Mouse (Mus musculus): ENCODE data around the gene Cacna1h.
A peak's percentile ranks its signal among the peaks of the same experiment; 100 is the strongest.

Gene Cacna1h

GRCm38 (mm10) chr17:25433617-25434606, at the start of gene Cacna1h:
Cacna1h (minus strand) TSS chr17:25433783.
- DNase-seq, result no peak

DNA sequence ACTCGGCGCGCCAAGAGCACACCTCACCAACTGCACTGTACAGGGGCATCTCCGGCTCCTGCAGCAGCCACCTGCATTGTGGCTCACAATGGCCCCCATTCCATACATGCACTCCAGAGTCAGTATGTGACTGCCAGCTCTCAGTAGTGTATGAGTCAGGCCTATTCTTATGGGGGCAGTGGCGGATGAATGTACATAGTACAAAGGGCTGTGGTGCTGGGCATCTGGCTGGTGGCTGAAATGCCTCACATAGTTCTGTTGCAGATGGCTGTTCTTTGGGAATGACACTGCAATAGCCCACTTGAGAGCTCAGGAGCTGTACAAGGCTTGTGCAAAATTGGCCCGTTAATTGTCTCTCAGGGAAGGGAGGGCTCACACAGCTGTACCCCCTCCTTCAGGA, 48.5 kb upstream of the Cacna1h start:
- DNase-seq, result no peak

DNA sequence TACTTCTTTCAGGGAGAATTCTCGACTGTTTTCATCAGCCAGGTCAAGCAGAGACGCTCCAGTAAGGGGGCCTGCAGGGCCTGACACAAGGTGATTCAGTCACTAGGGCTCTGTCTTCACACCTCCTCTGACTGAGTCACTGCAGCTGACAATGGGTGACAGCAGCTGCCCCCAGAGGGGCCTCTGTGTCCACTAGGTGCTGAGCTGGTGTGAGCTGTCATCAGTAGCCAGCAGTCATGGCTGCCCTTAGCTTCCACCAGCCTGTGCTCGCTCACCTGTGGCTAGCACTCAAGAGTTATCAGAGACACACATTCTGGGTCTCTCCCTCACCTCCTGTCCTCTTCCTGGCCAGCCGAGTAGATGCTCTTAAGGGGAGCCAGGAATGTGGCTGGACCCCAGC, 47.2 kb upstream of the Cacna1h start:
- DNase-seq, result no peak

GRCm38 (mm10) chr17:25480152-25480551, 46.6 kb upstream of the Cacna1h start:
- no peak for DNase-seq

DNA sequence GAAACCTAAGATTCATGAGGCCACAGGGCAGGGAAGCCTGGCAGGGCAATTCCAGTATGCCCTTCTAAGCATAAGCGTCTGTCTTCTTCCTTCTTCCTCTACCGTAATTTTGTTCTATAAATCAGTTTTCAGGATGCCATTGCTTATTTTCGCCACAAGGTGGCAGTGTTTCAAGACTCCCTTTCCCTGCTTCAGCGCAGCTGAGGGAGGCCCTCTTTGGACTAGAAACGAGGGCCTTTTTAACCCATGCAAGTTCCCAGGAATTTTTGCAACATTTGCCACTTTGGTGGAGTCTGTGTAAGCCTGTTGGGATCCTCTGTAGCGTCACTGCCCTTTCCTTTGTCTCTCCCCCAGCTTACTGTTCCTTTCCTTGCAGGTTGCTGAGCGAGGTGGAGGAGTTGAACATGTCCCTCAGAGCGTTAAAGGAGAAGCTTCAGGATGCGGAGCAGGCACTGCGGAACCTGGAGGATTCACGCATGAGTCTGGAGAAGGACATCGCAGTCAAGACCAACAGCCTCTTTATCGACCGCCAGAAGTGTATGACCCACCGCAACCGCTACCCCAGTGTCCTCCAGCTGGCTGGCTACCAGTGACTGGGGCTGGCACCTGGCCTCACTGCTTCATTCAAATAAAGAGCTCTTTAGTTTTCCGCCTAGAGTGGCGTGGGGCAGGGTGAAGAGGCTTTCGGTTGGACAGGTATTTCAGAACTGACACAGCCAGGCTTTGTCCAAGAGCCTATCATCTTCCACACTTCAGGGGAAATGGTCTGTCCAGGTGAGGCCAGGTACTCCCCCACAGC, 42.6 kb upstream of the Cacna1h start:
- no peak for DNase-seq

- peak; percentile 61 for DNase-seq
Measured at GRCm38 (mm10) chr17:25474330-25475077, 40.9 kb upstream of the Cacna1h start.

- DNase-seq, result no peak
Measured at GRCm38 (mm10) chr17:25472044-25472443, 38.5 kb upstream of the Cacna1h start.

DNA sequence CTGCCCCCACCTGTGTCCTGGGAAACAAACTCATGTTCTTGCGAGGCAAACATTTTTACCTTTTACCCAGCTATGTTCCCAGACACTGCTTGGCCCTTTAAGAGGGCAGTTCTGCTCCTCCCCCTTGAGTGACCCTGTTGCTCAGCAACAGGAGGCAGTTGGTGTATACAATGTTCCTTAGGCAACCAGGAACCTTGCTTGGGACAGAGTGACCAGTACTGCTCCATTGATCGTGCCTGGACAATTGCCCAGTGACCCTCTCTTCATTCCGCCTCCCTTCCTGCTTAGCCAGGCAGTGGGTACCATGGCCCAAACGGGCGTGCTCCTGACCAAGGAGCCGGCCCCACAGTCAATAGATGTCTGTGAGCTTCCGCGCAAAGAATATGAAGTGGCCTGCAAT, 37.8 kb upstream of the Cacna1h start:
- peak; percentile 55 for DNase-seq

GRCm38 (mm10) chr17:25469798-25470197, 36.2 kb upstream of the Cacna1h start:
- DNase-seq, result peak; percentile 37

DNA sequence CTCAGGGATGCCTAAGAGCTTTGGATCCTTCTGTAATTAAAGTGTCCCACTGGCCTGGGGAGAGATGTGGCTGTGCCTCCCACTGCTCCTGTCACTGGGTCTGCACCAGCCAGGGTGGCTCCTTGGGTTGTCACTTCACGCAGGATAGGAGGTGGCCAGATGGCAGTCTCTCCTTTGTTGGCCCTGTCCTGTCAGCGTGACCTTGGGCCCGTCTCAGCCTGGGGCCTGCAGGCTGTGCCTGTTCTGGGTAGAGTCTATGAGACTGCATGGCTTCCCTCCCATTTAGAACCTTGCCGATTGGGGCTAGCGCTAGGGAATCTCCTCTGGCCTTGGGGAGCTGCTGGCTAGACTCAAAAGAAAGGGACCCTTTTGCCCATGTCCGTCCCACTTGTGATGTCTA, 34.7 kb upstream of the Cacna1h start:
- DNase-seq, result no peak

DNA sequence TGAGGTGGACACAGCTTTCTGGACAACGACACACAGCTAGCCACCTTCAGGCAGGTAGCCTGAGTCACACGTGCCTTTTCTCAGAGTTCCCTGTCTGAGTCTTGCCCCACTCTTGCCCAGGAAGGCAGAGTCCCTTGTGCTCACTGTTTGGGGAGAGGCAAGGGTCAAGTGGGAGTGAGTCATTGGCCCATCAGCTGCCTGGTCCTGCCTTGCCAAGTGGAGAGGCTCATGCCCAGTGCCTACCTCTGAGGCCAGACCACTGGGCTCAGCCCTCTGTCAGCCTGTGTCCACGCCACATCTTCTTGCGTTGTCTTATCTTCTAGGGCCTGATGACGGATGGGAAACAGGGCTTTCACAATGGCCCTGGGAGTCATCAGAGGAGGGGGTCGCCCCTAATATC, 34.2 kb upstream of the Cacna1h start:
- DNase-seq, result no peak

DNA sequence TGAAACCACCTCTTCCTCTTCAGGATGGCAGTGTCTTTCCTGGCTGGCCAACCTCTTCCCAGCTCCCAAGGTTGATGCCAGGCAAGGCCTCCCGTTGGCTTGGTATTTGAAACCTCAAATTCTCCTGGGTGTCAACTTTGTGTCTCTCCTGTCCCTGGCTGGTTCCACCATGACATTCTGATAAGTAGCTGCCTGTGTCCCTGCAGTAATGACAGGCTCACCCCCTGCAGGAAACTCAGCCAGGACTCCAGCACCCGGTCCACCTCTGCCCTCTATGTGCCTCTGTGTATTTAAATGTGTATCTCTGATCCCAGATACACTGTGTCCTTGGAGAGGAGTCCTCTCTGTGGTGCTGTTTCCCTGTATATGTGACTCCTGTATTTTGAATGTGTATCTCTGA, 32.7 kb upstream of the Cacna1h start:
- DNase-seq, result no peak

DNA sequence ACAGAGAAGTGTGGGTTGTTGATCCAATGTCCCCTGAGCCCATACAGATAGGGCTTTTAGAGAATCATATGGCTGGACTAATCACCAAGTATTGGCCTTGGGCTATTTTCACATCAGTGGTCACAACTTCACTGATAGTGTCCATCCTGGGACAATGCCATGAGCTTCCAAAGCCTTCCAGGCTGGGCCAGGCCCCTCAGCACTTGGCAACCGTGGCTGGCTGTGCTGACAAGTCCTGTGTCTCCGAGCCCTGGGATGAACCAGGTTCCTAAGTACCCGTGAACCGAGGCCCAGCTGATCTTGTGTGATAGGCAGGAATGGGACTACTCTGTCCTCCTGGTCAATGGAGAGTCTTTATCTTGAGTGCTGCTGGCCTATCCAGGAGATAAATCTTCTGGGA, 30.5 kb upstream of the Cacna1h start:
- no peak for DNase-seq

DNA sequence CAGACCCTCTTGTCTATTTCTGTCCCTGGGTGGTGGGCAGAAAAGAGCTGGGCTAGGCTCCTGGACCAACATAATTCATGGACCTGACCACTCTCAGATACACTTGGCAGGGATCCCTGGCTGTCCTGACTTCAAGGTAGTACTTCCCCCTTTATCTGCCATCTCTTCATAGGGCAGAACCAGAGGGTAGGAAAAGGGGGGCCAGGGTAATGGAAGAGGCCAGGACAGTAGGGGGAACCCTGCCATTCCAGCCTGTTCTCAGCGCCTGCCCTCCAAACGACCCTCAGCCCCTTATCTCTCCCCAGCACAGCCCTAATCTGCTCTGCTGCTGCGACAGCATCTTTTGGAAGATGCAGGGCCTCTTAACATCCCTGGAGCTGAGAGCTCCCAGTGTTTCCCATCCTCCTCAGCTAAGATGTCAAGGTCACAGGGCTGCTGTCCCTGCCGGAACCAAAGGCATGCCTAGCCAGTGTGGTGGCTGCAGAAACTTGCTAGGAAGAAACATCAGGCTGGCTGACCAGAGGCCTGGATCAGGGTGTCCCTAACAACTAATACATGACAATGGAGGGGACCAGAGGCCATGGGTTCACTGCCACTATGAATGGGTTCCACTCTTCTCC, 29.9 kb upstream of the Cacna1h start:
- no peak for DNase-seq

GRCm38 (mm10) chr17:25462236-25462875, 28.8 kb upstream of the Cacna1h start:
- no peak for DNase-seq

DNA sequence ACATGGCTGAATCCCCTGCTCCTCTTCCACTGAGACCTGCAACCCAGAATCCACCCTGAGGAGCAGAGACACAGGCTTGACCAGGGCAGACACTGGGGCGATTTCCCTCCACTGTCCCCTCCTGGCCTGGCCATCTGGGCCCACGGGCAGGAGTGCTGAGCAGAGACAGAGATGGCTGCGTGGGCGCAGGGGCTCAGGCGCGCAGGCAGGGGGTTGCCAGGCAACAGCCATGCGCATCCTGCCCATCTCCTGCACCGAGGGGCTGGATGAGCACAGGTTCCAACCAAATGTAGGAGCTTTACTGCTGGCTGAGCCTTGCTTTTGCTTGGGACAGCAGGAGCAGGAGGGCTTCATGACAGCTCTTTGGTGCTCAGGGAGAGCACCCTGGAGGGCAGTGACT, 23.0 kb upstream of the Cacna1h start:
- no peak for DNase-seq

DNA sequence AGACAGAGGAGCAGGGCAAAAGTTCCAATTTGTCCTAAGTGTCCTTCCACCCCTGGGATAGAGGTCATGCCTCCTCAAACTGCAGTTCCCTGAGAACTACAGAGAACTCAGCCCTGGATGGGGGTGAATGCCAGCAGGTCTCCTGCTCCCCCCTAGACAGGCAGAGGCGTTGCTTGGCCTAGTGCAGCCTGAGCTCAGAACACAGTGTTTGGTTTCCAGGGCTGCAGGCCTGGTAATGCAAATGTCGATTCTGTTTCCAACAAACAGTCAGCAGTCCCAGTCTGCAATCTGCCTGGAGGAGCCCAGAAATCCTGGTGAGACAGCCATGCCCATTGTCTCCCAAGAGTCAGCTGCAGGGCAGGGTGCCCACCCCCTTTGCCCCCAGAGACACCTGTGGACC, 20.7 kb upstream of the Cacna1h start, which contains the start of gene Tekt4:
Gene Tekt4 (plus strand): TSS at position 344 of the 400 bp plus-strand sequence.
- DNase-seq, result no peak

DNA sequence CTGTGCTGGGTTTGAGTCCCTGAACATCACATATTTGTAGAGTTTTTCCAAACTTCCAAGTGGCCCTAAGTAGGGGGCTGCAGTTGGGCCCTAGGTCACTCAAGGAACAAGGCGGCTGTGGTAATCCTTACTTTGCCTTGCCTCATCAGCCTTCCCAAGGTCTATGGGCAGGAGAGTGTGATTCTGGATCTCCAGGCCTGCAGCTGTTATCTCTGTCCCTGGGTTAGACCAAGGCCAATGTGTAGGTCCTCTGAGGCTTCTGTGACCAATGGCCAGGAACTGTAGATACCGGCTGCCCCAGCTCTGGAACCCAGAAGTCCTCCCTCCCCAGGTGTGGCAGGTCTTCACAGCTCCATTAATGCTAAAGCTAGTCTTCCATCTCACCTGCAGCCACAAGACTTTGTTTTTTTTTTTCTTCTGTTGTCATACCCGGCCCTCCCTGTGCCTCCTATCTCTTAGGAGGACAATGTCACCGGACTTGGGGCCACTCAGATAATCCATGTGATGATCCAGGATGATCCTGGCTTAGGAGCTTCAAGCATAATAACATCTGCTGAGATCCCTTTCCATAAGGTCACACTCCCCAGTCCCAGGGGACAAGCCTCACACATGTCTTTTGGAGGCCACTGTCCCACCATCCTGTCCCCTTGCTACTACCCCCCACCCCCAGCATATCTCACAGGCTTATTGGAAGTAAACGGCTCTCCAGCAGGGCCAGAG, 18.8 kb upstream of the Cacna1h start:
- DNase-seq, result no peak

- no peak for DNase-seq
Measured at GRCm38 (mm10) chr17:25450329-25450728, 16.7 kb upstream of the Cacna1h start.

- no peak for DNase-seq
Measured at GRCm38 (mm10) chr17:25447865-25448264, 14.3 kb upstream of the Cacna1h start.

DNA sequence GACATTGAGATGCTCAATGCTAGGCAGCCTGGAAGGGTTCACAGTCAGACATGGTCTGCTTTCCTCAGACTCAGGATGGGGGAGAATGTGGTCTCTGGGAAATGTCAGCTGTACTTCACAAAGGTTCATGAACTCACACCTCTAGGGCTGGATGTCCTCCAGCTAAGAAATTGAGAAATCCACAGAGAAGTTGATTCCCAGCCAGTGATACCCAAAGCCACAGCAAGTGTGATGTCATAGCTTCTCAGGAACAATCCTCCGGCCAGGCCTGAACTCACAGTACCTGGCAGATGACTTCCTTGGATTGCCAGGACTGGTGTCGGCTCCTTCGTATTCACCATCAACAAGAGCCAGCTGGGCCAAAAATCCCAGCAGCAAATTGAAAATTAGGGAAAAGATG, 12.3 kb upstream of the Cacna1h start:
- DNase-seq, result no peak
